Mouse (Mus musculus): ENCODE measurements around the gene Ccdc126. TPM values are rescaled to one million over a fixed set of nuclear protein-coding genes. Genes with fewer than 3 reads are reported as not detected.
A peak's percentile ranks its signal among the peaks of the same experiment; 100 is the strongest.
"Not testable (repeated sequence)": the region's sequence is repeated elsewhere in the genome, so short reads cannot be mapped to it uniquely, and the experiment has no call there.

Ccdc126 gene
- 10 to 100 TPM in 1 of 2 experiments, 1 to 10 TPM in 1; 9.3 to 10.3 TPM for total RNA-seq (2021)

DNA sequence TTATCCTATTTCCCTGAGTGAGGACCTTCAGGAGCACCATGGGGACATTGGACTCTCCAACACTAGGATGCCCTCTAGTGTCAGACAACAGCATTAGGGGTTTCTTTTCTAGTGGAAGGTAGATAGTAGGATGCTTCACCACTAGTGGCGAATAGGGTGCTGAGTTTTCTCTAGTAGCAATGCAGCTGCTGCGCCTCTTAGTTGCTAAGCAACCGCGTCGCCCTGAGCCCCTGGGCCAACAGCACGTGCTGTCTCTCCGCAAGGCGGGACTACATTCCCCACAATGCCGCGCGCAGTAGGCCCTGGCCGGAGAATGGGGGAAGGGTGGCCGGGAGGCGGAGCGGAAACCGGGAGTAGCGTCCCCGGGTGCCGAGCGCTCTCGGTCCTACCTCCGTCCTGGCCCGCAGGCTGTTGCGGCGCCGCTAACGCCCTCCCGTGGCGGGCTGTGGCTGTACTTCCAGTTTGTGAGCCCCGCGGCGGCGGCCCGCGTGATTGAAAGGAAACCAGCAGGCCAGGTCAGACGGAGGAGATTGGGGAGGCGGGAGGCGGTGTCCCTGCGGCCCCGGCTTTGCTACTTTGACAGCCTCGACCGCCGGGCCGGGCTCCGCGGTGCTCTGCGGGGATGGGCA lies at the start of gene Ccdc126:
Ccdc126 (plus strand) TSS at position 309 of the 629 bp plus-strand sequence.
- DNase-seq (ENCODE audit: low spot score in 2 of 2) = peak; percentile 98 to 99
- intact Hi-C loops (cut with DNase I) = loop anchor here (2.0 kb wide), 1 partner anchor 52 kb away; no protein-coding TSS in a partner anchor

DNA sequence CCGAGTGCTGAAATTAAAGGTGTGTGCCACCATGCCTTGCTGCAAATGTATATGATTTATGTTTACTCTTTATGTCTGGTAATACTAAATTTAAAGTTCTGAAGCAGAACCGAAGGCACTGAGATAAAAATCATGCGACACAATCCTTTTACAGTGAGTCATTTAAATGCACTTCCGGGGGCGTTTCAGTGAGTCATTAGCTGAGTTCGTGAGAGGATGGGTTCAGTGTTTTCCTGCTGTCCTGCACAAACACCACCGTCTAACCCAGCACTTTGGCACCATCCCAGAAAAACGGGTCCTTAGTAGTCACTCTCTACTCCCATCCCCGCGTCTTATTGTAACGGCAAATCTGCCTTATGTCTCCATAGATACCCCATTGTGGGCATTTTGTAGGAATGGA lies 49.2 kb upstream of the Ccdc126 start:
- peak in 1 of 2 experiments; percentile 11 for DNase-seq (ENCODE audit: low spot score in 2 of 2)

DNA sequence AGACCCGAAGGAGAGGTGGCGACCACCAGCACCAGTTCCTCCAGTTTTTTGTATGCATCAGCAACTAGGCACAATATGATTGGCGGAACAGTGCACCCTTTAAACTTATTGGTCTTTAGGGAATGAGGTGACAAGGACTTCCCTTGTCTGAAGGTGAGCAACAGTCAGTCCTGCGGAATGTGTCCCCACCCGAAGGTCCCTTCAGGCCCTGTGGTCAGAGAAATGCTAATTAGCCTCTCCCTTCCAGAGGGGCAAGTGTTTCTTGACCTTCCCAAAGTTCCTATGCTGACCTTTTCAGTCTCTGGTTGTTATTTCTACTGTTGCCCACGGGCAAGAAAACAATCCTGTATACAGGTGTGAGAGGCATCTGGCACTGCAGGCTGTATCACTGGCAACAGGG lies 47.3 kb upstream of the Ccdc126 start:
- intact Hi-C loops (cut with DNase I) = no loop called here
- DNase-seq (ENCODE audit: low spot score in 2 of 2) = no peak

More for the DNA sequence above, 49.2 kb upstream of the Ccdc126 start:
- intact Hi-C loops (cut with DNase I) = loop anchor here (1.0 kb wide), 1 partner anchor 128 kb away; no protein-coding TSS in a partner anchor

DNA sequence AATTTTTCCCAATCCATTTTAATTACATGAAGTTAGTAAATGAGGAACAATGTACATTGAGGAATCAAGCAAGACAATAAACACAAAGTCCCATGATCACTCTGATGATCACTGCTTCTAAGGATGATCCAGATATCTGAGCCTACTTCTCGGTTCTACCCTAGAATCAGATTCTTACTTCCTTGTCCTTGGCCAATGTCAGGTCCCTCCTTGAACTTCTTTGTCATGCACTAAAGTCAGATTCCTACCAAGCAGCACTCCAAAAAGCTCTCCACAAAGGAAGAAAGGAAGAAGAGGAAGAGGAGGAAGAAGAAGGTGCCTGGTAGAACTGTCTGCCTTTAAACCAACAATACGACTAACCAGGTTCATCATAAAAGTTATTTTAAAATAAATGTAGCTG lies 46.2 kb upstream of the Ccdc126 start:
- no peak for DNase-seq (ENCODE audit: low spot score in 2 of 2)
- intact Hi-C loops (cut with DNase I) = no loop called here

DNA sequence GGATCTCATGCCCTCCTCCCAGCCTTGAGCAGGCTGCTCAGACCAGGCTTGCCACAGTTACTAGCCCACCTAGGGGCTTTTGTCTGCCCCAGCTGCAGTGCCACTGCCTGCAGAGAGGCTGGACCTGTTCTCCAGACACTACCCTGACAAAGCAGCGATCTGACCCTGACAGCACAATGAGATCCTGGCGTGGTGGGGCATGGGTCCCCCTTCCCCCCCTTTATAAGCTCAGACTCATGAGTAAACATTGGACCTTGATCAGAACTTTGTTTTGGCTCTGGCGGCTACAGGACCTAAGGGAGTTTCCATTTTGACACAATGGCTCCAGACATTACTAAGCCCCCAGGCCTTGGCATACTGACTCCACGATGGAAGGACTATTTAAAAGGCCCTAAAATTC lies 45.1 kb upstream of the Ccdc126 start:
- no peak for DNase-seq (ENCODE audit: low spot score in 2 of 2)
- intact Hi-C loops (cut with DNase I) = no loop called here

DNA sequence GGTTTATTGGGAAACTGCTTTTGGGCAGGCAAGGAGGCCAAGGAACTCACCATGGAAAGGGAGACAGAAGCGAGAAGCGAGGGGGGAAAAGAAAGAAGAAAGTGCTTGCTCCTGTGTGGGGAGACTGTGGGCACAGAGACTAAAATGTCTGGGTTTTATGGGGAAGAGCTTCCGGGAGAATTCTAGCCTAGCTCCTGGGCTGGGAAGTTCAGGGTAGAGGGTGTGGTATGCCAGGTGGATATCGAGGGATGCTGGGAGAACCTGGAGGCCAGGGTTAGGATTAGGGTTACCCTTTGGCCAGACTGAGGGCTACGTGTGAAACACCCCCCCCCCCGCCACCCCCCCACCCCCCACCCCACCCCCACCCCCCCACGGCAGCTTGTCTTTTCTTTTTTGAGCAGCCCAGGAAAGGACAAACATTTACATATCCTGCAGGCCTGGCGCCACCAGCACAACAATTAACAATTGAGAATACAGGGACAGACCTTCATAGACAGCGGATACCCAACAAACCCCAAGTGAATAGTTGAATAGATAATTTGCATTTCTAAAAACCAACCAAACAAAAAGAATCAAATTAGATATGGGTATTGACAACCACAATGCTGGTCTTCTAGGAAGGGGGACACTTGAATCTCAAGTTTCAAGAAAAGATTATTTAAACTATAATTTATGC lies 44.5 kb upstream of the Ccdc126 start:
- intact Hi-C loops (cut with DNase I) = no loop called here
- DNase-seq (ENCODE audit: low spot score in 2 of 2) = no peak

DNA sequence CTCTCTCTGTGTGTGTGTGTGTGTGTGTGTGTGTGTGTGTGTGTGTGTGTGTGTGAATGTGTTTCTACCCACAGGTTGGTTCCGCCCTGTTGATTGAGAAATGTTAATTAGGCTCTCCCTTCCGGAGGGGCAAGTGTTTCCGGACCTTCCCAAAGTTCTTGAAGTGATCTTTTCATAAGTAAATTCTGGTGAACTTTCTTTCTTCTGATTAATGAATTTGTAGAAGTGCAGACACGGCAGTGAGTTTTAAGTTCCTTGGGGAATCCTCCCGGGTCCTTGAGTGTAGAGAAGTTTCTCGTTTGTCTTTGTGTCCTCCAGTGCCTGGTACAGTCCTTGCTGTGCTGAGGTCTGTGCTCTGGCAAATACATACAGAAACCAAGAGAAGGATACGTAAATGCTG lies 43.8 kb upstream of the Ccdc126 start:
- intact Hi-C loops (cut with DNase I) = no loop called here
- DNase-seq (ENCODE audit: low spot score in 2 of 2) = no peak

DNA sequence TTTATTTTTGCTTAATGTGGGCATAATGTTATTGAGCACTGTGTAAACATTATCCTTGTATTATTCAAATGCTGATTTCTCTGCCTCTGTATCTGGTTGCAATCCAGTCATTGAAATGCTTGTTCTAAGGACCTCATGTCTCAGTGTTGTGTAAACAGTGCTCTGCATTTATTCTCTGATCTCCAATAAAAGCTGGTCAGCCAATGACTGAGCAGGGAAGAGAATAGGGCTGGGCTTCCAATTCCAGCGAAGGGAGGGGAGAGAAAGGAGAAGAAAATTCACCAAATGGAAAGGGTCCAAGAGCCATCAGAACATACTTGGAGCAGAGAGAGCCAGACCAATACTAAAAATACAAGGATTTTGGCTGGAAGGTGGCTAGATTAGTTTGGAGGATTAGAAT lies 38.1 kb upstream of the Ccdc126 start:
- DNase-seq (ENCODE audit: low spot score in 2 of 2) = no peak
- intact Hi-C loops (cut with DNase I) = no loop called here

DNA sequence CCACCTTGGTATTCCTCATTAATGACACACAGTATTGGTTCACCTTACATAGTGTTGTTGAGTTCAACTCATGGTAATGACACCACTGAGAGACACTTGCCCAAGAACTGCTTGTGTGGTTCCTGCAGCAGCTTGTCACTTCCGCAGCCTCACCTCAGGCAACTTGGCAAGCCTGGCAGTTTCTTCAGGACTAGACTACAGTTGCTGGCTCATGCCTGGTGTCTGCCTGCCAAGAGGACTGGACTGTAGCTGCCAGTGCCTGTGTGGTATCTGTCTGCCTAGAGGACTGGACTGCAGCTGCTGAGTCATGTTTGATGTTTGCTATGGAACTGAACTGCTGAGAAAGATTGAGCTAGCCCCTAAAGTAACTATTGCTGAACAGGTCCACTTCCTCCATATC lies 37.0 kb upstream of the Ccdc126 start:
- DNase-seq (ENCODE audit: low spot score in 2 of 2) = peak in 1 of 2 experiments; percentile 3
- intact Hi-C loops (cut with DNase I) = no loop called here

DNA sequence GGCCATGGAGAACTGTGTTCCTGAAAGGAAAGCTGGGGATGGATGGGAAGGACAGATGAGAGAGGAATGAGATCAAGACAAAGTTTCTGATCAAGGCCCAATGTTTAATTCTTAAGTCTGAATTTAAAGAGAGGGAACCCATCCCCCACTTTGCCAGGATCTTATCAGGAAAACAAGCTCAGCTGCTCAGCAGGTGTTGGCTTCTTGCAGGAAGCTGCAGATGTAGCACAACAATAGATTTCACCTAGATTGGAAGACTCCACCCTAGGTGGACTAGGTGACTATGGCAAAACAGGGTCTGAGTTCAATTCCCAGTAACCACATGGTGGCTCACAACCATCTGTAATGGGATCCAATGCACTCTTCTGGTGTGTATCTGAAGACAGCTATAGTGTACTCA lies 20.8 kb upstream of the Ccdc126 start:
- intact Hi-C loops (cut with DNase I) = no loop called here
- DNase-seq (ENCODE audit: low spot score in 2 of 2) = no peak

DNA sequence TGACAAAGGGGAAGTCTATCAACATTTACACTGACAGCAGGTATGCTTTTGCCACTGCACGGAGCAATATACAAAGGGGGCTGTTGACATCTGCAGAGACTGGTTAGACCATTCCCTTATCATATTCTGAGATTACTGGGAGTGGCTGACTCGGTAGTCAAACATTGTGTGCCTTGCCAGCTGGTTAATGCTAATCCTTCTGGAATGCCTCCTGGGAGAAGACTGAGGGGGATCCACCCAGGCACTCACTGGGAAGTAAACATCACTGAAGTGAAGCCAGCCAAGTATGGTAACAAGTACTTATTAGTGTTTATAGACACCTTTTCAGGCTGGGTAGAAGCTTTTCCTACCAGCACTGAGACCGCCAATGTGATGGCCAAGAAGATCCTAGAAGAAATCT lies 4.3 kb upstream of the Ccdc126 start:
- intact Hi-C loops (cut with DNase I) = not testable (repeated sequence)

DNA sequence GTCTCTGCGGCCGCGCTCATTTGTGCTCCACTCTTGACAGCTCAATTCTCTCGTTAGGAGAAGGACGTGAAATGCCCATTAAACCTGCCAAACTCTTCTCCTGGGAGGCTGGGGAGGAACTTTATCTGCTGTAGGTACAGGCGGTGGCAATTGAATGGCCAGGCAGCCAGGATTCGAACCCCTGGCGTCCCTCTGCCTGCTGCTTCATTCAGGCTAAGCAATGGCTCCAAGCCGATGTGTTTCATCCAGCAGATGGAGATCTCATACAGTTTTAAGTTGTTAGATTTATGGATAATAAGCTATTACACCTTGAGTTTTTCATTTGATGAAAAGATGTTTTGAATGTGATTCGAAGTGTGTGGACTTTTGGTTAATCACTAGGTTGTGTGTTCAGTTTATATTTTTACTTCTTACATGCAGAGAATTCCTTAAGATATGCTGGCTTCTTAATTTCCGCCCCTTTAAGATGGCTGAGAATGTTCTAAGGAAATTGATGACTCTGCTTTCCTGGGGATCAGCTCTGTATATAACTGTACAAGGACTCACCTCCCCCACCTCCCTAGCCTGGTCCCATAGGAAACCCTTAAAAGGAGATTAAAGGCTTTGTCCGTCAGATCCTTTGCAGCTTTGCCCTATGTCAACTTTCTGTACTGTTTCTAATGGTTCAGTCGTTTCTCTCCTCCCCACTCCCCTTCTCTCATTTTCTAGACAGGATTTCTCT lies 681 bp downstream of the Ccdc126 start:
- DNase-seq (ENCODE audit: low spot score in 2 of 2) = no peak
- intact Hi-C loops (cut with DNase I) = loop anchor here (2.0 kb wide), 1 partner anchor 53 kb away; no protein-coding TSS in a partner anchor

More for the DNA sequence above, 4.3 kb upstream of the Ccdc126 start:
- not testable (repeated sequence) for DNase-seq (ENCODE audit: low spot score in 2 of 2)

DNA sequence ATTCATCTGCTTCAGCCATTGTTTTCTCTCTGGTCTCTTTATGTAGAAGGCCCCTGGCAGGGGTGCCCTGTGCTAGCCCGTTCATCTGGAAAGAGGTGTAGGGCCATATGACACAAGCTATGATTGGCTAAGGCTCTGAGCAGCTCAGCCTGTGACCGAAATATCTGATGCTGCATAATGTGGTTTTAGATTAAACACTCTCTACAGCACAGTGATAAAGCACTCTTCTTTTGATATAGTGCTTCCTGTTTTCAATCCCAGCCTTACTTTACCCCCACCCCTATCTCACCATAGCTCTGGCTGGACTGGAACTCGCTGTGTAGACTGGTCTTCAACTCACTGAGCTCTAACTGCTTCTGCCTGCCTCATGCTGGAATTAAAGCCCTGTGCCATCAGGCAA lies 2.3 kb downstream of the Ccdc126 start:
- no peak for DNase-seq (ENCODE audit: low spot score in 2 of 2)

DNA sequence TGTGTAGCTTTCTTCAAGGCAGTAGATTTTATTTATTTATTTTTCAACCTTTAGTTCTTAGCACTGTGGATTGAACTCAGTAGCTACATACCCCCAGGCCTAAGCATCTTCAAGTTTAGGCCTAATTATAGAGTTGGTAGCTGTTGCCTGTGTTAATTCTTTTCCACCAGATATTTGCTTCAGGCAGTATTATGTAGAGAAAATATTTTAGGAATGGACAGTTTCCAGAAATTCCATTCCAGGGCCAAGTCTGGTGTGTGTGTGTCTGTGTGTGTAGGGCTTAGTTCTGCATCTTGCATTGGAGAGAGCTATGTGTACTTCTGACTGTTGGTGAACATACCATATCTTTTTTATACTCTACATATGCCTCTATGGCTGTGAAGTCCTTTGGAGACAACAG lies 3.0 kb downstream of the Ccdc126 start:
- no peak for DNase-seq (ENCODE audit: low spot score in 2 of 2)
- intact Hi-C loops (cut with DNase I) = no loop called here

More for the DNA sequence above, 2.3 kb downstream of the Ccdc126 start:
- intact Hi-C loops (cut with DNase I) = no loop called here

DNA sequence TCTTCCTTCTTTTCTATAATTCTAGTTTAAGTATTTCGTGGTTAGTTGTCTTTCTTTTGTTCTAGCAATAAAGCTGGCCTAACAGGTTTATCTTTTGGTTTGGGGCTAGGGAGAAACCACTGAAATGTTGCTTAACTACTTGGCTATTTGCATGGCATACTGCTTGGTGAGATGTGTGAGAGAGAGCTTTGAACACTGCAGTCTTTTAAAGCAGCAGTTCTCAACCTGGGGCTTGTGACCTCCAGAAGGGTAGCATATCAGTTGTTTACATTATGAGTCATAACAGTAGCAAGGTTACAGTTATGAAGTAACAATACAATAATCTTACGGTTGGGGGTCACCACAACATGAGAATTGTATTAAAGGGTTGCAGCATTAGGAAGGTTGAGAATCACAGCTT lies 3.9 kb downstream of the Ccdc126 start:
- no peak for DNase-seq (ENCODE audit: low spot score in 2 of 2)
- intact Hi-C loops (cut with DNase I) = no loop called here

DNA sequence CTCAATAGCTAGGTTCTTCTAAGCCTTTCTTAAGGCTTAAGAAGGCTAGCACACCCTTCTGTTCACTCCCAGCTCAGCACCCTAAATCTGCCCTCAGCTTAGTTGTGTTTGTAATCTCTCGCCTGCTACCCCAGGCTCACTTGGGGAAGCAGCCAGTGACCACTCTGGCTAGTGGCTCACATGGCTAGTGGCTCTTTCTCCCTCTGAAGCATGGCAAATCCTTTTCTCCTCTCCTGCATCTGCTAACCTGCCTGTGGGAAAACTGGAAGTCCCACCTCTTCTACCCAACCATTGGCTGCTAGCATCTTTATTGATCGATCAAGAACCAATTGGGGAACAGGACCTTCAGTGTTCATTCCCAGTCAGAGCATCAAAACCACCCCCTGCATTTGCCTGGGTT lies 5.5 kb downstream of the Ccdc126 start:
- intact Hi-C loops (cut with DNase I) = no loop called here
- DNase-seq (ENCODE audit: low spot score in 2 of 2) = no peak

DNA sequence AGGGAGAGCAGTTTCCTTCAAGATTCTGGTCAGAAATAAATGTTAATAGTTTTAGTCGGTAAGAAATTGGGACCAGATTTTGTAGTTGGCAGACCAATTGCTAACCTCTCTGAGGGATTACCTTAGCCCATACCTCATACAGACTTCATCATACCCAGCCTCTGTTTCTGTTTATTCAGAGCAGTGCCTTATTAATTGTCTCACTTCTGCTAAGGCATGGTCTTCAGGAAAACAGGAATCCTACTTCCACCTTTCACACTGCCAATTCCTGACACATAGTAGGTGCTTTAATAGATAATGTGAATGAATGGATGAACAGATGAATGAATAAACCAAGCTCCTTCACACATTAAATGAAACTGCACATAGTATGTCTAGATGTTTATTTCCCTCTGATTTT lies 6.2 kb downstream of the Ccdc126 start:
- DNase-seq (ENCODE audit: low spot score in 2 of 2) = no peak
- intact Hi-C loops (cut with DNase I) = no loop called here

DNA sequence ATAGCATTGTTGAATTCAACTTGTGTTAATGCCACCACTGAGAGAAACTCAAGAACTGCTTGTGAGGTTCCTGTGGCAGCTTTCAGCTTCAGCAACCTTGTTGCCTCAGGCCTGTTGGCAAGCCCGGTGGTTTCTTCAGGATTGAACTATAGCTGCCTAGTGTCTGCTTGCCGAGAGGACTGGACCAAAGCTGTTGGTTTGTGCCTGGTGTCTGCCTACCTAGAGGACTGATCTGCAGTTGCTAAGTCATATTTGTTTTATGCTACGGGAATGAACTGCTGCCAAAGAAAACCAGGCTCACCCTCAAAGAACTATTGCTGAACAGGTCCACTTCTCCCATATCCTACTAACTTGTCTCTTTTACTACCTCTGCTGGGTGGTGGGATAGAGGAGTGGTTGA lies 7.8 kb downstream of the Ccdc126 start:
- DNase-seq (ENCODE audit: low spot score in 2 of 2) = no peak
- intact Hi-C loops (cut with DNase I) = no loop called here

DNA sequence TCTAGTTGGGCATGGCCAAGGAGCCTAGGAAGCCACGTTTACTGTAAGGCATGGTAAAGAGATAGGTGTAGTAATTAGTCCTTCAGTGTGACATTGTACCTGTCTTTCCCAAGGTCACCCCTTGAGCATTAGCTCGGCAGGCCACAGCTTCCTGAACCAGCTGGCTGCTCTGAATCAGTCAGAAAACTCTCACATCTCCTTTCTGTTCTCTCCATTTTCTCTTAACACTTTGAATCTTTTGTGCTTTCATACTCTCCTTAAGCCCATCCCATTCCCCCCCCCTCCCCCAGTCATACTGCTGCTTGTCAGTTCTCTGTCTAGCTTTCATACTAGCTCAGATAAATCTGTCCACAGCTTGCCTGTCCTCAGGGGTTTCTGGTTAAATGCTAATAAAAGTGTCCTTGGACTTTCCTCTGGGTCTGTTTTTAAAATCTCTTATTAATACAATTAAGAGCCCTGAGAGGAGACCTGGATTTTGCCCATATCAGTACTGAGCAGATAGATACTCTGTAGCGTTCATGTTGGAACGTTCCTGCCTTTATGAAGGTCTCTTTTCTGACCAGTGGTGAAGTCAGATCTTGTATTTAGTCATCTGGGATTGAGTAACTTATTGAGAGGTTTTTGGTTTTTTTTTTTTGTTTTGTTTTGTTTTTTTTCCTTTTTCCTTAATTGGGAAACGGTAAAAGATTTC lies 12.4 kb downstream of the Ccdc126 start:
- DNase-seq (ENCODE audit: low spot score in 2 of 2) = no peak
- intact Hi-C loops (cut with DNase I) = no loop called here

DNA sequence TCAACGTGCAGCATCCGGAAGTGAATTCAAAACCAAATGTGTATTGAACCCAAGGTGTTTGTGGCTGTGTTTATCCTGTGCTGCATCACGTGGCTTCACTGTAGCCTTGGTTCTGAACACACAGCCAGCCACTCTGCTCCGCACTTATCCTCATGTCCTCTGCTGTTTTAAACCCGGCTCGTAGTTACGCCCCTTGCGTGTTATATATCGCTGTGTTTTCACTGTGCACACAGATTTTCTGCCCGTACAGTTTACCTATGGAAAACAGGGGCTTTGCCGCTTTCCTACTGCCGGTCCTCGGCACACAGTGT lies 12.9 kb downstream of the Ccdc126 start:
- intact Hi-C loops (cut with DNase I) = no loop called here
- DNase-seq (ENCODE audit: low spot score in 2 of 2) = no peak

Data from left cerebral cortex, postnatal 36 days (tissue).